Mouse (Mus musculus): ENCODE measurements around the gene Olfr346. TPM values are rescaled to one million over a fixed set of nuclear protein-coding genes. Genes with fewer than 3 reads are reported as not detected.

The Olfr346 gene
- total RNA-seq (2021) = not detected
- long read RNA-seq, experiment 1 = 0 reads
- long read RNA-seq, experiment 2 = 0 reads

DNA sequence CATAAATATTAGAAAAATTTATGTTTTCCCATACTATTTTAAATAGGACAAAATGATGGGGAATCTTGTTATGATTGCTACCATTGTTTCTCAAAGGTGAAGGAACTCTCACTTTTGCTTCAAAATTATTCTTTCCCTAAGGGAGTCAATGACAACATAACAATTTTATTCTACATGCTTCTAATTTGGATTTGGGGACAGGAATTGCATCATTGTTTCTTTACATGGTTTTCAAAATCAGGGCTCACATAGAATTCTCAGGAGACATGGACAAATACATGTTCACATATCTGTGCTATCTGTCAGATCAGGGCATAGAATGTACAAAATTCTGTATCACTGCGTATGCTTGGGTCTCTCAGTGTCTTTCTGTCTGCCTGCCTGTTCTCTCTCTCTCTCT is at the start of gene Olfr346:
TSS of gene Olfr346 (plus strand) at position 301 of the 400 bp plus-strand sequence.
- intact Hi-C loops (cut with DNase I) = no loop called here

DNA sequence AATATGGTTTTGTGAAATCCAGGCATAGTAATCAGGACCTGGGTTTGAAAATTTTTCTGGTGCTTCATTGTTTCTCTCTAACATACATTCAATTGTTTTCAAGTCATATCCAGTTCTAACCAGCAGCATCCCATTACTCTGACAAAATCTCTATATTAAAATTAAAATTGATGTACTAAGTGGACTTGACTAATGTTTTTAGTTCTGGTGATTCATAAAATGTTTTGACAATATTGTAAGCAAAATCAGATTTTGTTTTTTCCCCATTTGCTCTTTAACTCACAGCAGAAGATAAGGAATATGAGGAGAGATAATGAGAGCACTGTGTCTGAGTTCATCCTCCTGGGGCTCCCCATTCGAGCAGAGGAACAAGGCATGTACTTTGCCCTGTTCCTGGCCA is 45.8 kb upstream of the Olfr346 start, which contains the start of gene Olfr345:
TSS of gene Olfr345 (plus strand) at position 301 of the 400 bp plus-strand sequence.
- intact Hi-C loops (cut with DNase I) = no loop called here
- no peak for DNase-seq

More for the DNA sequence above, at the start of gene Olfr346:
- no peak for DNase-seq

DNA sequence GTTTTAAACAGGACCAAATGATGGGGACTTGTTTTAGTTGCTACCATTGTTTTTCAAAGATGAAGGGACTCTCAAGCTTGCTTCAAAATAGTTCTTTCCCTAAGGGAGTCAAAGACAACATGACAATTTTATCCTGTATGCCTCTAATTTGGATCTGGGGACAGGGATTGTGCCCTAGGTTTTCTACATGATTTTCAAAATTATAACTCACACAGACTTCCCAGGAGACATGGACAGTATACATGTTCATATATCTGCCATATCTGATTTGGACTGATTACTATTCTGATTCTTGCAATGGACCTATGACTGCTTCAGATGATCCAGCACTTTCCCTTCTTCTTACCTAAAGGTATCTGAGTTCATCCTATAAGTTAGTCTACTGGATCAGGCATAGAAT is 46.0 kb downstream of the Olfr346 start, which contains the start of gene Olfr347:
TSS of gene Olfr347 (plus strand) at position 301 of the 400 bp plus-strand sequence.
- intact Hi-C loops (cut with DNase I) = no loop called here

DNA sequence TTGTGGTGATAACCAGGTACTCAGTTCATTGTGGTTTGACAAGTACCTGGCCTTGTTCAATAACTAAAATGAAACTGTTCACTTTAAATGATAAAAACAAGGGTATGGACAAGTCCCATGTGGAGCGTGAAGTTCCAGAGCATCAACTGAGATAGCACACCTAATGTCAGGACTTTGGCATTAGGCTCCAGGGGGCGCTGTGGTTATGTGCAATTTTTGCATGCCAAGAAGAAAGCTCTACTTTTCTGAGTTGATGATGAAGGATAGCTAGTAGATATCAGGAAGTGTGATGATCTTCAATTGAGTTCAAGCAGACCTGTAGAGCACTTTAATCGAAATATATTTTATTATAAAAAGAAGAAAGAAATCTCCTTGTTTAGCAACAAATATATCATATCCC is 50.6 kb downstream of the Olfr346 start:
- intact Hi-C loops (cut with DNase I) = no loop called here

More for the DNA sequence above, 46.0 kb downstream of the Olfr346 start, which contains the start of gene Olfr347:
- DNase-seq = no peak

More for the DNA sequence above, 50.6 kb downstream of the Olfr346 start:
- no peak for DNase-seq

Other genes starting within 250 kb of the Olfr346 start
- gene Olfr340, start 233.2 kb upstream of the Olfr346 start, total RNA-seq (2021) = not detected
- not detected for gene Olfr341, start 203.3 kb upstream of the Olfr346 start, total RNA-seq (2021)
- gene Olfr342, start 160.8 kb upstream of the Olfr346 start, total RNA-seq (2021) = not detected
- under 1 TPM in 1 of 2 experiments, not detected in 1; 0.02 TPM for gene Olfr344, start 119.1 kb upstream of the Olfr346 start, total RNA-seq (2021)
- gene Olfr345, start 45.7 kb upstream of the Olfr346 start, total RNA-seq (2021) = not detected
- gene Olfr347, start 46.1 kb downstream of the Olfr346 start, total RNA-seq (2021) = not detected
- gene Olfr348, start 98.5 kb downstream of the Olfr346 start, total RNA-seq (2021) = not detected
- not detected for gene Olfr50, start 104.8 kb downstream of the Olfr346 start, total RNA-seq (2021)
- not detected for gene Olfr3, start 131.2 kb downstream of the Olfr346 start, total RNA-seq (2021)
- gene Olfr350, start 160.5 kb downstream of the Olfr346 start, total RNA-seq (2021) = not detected
- not detected for gene Olfr351, start 176.9 kb downstream of the Olfr346 start, total RNA-seq (2021)
- gene Olfr352, start 182.7 kb downstream of the Olfr346 start, total RNA-seq (2021) = not detected
- gene Olfr353, start 207.1 kb downstream of the Olfr346 start, total RNA-seq (2021) = not detected
- gene Olfr354, start 219.9 kb downstream of the Olfr346 start, total RNA-seq (2021) = not detected
- not detected for gene Olfr355, start 243.1 kb downstream of the Olfr346 start, total RNA-seq (2021)